Mouse (Mus musculus): Measurements from ENCODE around the gene Gm128.

GRCm38 (mm10) chr3:95264724-95265123 is 23.3 kb upstream of the Gm128 start:
- TF ChIP-seq EP300 (IDR thresholded peaks at IDR 0.05; ENCODE audit: low read depth) (no peak), CTCF (IDR thresholded peaks at IDR 0.05; ENCODE audit: low read depth) (no peak)

Measured in liver, postnatal 0 days (tissue).